Mouse (Mus musculus): ENCODE data around the gene Tcte2. TPM values are rescaled to one million over a fixed set of nuclear protein-coding genes. Genes with fewer than 3 reads are reported as not detected.

Tcte2 gene
- total and polyA plus RNA-seq, 3 experiments, result 0.17 TPM; not detected in 2

GRCm38 (mm10) chr17:13687086-13687485, 74.5 kb downstream of the Tcte2 start:
- Histone ChIP-seq H3K9ac (ENCODE audit: insufficient read depth, low read depth) (no peak overlapping the region), H3K27me3 (replicated peaks) (no peaks in the 10 kb centered on the region), H3K27ac (ENCODE audit: insufficient read depth, low read depth) (no peak overlapping the region), H3K9me3 (replicated peaks; ENCODE audit: low read length) (no peaks in the 10 kb centered on the region), H3K4me2 (ENCODE audit: insufficient read depth, low read depth, poor library complexity, severe bottlenecking) (no peak overlapping the region), H3K4me3 (replicated peaks in 1 of 3; ENCODE audit: low read depth in 2 of 3, low read length in 2 of 3, poor library complexity in 1 of 3) (no peak overlapping the region), H3K4me1 (ENCODE audit: control insufficient read depth in 1 of 2, insufficient read depth in 2 of 2) (peaks cover 30 to 50% of the 10 kb centered on the region in 2 experiments), H3K79me2 (replicated peaks; ENCODE audit: control insufficient read depth, extremely low read depth, insufficient read depth, poor library complexity, severe bottlenecking) (no peaks in the 10 kb centered on the region), H3K36me3 (replicated peaks in 1 of 2; ENCODE audit: control insufficient read depth in 1 of 2, insufficient read depth in 1 of 2, low read length in 1 of 2) (no peaks in the 10 kb centered on the region)
- TF ChIP-seq ETS1 (conservative IDR thresholded peaks at IDR 0.05; ENCODE audit: low read depth, low read length) (no peak), CHD2 (IDR thresholded peaks at IDR 0.05; ENCODE audit: low read length) (no peak), JUN (IDR thresholded peaks at IDR 0.05; ENCODE audit: insufficient read depth, low read depth, low read length) (no peak), JUND (conservative IDR thresholded peaks at IDR 0.05; ENCODE audit: low read depth, low read length) (no peak)
- in situ Hi-C loops (cut with MboI; ENCODE audit: low pct_ligation_motif_present, low pct_unique_long_range_greater_than_20kb, low sequenced_read_pairs), result no loop called here
- dilution Hi-C loops (cut with MboI; ENCODE audit: extremely low pct_ligation_motif_present, extremely low pct_unique_long_range_greater_than_20kb, low sequenced_read_pairs), result no loop called here
- DNase-seq (ENCODE audit: extremely low read depth), result no peak

GRCm38 (mm10) chr17:13685621-13686020, 76.0 kb downstream of the Tcte2 start:
- dilution Hi-C loops (cut with MboI; ENCODE audit: extremely low pct_ligation_motif_present, extremely low pct_unique_long_range_greater_than_20kb, low sequenced_read_pairs), result no loop called here
- H3K9ac ChIP-seq (ENCODE audit: insufficient read depth, low read depth), result no peak overlapping the region
- H3K4me2 ChIP-seq (ENCODE audit: insufficient read depth, low read depth, poor library complexity, severe bottlenecking), result no peak overlapping the region
- H3K4me3 ChIP-seq (replicated peaks in 1 of 3; ENCODE audit: low read depth in 2 of 3, low read length in 2 of 3, poor library complexity in 1 of 3), result no peak overlapping the region
- in situ Hi-C loops (cut with MboI; ENCODE audit: low pct_ligation_motif_present, low pct_unique_long_range_greater_than_20kb, low sequenced_read_pairs), result no loop called here
- H3K27ac ChIP-seq (ENCODE audit: insufficient read depth, low read depth), result no peak overlapping the region
- TF ChIP-seq JUN (IDR thresholded peaks at IDR 0.05; ENCODE audit: insufficient read depth, low read depth, low read length), result peak; percentile 19; the same call in 1 of the 2 replicates
- peak; percentile 62; the same call in 1 of the 2 replicates for TF ChIP-seq MEF2A (IDR thresholded peaks at IDR 0.05; ENCODE audit: borderline replicate concordance, low read depth, low read length)
- TF ChIP-seq ETS1 (conservative IDR thresholded peaks at IDR 0.05; ENCODE audit: low read depth, low read length), result peak; percentile 80
- TF ChIP-seq MAX (IDR thresholded peaks at IDR 0.05; ENCODE audit: low read length), result peak; percentile 41; the same call in 1 of the 2 replicates
- TF ChIP-seq ZMIZ1 (IDR thresholded peaks at IDR 0.05; ENCODE audit: low read depth, low read length), result no peak
- no peak for TF ChIP-seq UBTF (IDR thresholded peaks at IDR 0.05; ENCODE audit: low read depth, low read length)
- peak; percentile 77 for TF ChIP-seq BHLHE40 (IDR thresholded peaks at IDR 0.05; ENCODE audit: low read depth, low read length)
- TF ChIP-seq EP300 (IDR thresholded peaks at IDR 0.05; ENCODE audit: low read length), result peak; percentile 77
- H3K27me3 ChIP-seq (replicated peaks), result no peaks in the 10 kb centered on the region
- peaks cover 28 to 55% of the 10 kb centered on the region in 2 experiments for H3K4me1 ChIP-seq (ENCODE audit: control insufficient read depth in 1 of 2, insufficient read depth in 2 of 2)
- H3K36me3 ChIP-seq (replicated peaks in 1 of 2; ENCODE audit: control insufficient read depth in 1 of 2, insufficient read depth in 1 of 2, low read length in 1 of 2), result peaks cover 0 to 2% of the 10 kb centered on the region in 2 experiments
- peaks cover 3% of the 10 kb centered on the region for H3K9me3 ChIP-seq (replicated peaks; ENCODE audit: low read length)
- H3K79me2 ChIP-seq (replicated peaks; ENCODE audit: control insufficient read depth, extremely low read depth, insufficient read depth, poor library complexity, severe bottlenecking), result no peaks in the 10 kb centered on the region
- peak; percentile 80 for DNase-seq (ENCODE audit: extremely low read depth)

DNA sequence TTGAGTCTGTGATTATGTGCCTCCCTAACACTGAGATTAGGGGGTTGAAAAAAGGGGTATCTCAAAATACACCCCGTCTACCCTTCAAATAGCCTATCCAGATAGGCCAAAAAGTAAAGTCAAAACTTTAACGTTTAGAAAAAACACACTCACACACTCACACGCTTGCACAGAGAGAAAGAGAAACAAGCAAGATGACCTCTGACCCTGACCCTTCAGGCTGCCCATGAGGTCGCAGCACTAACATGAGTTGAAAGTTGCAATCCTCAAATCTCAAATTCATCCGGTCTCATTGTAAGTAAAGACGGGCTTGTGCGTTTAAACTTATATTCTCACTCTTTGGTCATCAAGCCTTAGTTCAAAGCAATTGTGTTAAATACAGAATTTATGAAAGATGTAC, 77.4 kb downstream of the Tcte2 start:
- Histone ChIP-seq H3K27me3 (replicated peaks) (no peaks in the 10 kb centered on the region), H3K4me1 (ENCODE audit: control insufficient read depth in 1 of 2, insufficient read depth in 2 of 2) (peaks cover 26 to 61% of the 10 kb centered on the region in 2 experiments), H3K9me3 (replicated peaks; ENCODE audit: low read length) (peaks cover 3% of the 10 kb centered on the region), H3K79me2 (replicated peaks; ENCODE audit: control insufficient read depth, extremely low read depth, insufficient read depth, poor library complexity, severe bottlenecking) (no peaks in the 10 kb centered on the region), H3K4me2 (ENCODE audit: insufficient read depth, low read depth, poor library complexity, severe bottlenecking) (peak overlapping the region; percentile 89), H3K36me3 (replicated peaks in 1 of 2; ENCODE audit: control insufficient read depth in 1 of 2, insufficient read depth in 1 of 2, low read length in 1 of 2) (peaks cover 0 to 9% of the 10 kb centered on the region in 2 experiments), H3K4me3 (replicated peaks in 1 of 3; ENCODE audit: low read depth in 2 of 3, low read length in 2 of 3, poor library complexity in 1 of 3) (no peak overlapping the region), H3K9ac (ENCODE audit: insufficient read depth, low read depth) (no peak overlapping the region), H3K27ac (ENCODE audit: insufficient read depth, low read depth) (0 out of 2 replicates have a peak overlapping the region, but pooled peaks have one; percentile 14)
- dilution Hi-C loops (cut with MboI; ENCODE audit: extremely low pct_ligation_motif_present, extremely low pct_unique_long_range_greater_than_20kb, low sequenced_read_pairs), result no loop called here
- no peak for TF ChIP-seq PAX5 (IDR thresholded peaks at IDR 0.05; ENCODE audit: low read length)
- no peak for TF ChIP-seq POLR2A (IDR thresholded peaks at IDR 0.05; ENCODE audit: low read depth, low read length)
- TF ChIP-seq TCF12 (IDR thresholded peaks at IDR 0.05; ENCODE audit: low read depth, low read length), result no peak
- TF ChIP-seq MXI1 (IDR thresholded peaks at IDR 0.05; ENCODE audit: low read depth, low read length), result no peak
- no peak for TF ChIP-seq CHD1 (IDR thresholded peaks at IDR 0.05; ENCODE audit: low read depth, low read length)
- TF ChIP-seq MAFK (IDR thresholded peaks at IDR 0.05; ENCODE audit: insufficient replicate concordance, low read length), result no peak
- in situ Hi-C loops (cut with MboI; ENCODE audit: low pct_ligation_motif_present, low pct_unique_long_range_greater_than_20kb, low sequenced_read_pairs), result no loop called here
- no peak for DNase-seq (ENCODE audit: extremely low read depth)

Data from CH12.LX (cell line).